Mouse (Mus musculus) cerebellum, adult 2 months (tissue): ENCODE measurements at regions not wholly inside any gene's neighbourhood (a gene's known extent, or its start where the extent isn't known, plus 50 kb on each side); places are given as distances from the start of the nearest gene placed in this dataset.

Source experiments
- CTCF ChIP-seq: fragments of 200-500 bp; IDR thresholded peaks from 2 replicates; pipeline ENCODE4 v1.5.1; 2011; ENCODE audit warnings: low read depth, mild to moderate bottlenecking, control low read depth, low read length, moderate library complexity, borderline replicate concordance; ENCODE audit not compliant: insufficient read depth
- POLR2A ChIP-seq: fragments of 200-500 bp; IDR thresholded peaks from 2 replicates; pipeline ENCODE4 v1.6.1; 2011; ENCODE audit warnings: low read length, control low read depth, borderline replicate concordance; ENCODE audit not compliant: insufficient read depth

DNA sequence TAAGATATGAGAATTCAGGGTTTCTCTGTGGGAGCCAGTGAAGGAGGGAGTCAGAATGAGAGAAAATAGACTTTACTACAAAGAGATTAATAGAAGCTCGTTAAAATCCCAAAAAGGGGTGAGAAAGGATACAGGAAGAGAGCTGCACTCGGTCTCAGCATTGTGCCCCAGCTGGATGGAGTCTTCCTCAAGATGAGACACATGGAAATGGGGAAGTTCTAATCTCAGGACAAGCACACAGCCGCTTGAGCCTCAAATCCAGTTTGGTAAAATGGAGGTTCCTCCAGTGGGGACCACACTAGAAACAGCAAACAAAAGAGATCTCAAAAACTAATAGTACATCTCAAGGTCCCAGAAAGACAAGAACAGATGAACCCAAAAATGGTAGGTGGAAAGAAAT lies 93.2 kb downstream of the Sec61b start:
- TF ChIP-seq CTCF = no peak
- no peak for TF ChIP-seq POLR2A
